Mouse (Mus musculus): Measurements from ENCODE around the gene Umps.
A peak's percentile ranks its signal among the peaks of the same experiment; 100 is the strongest.

The Umps gene

GRCm38 (mm10) chr16:33963509-33963908 lies 3.3 kb downstream of the Umps start:
- no peak for DNase-seq (ENCODE audit: inconsistent age in 2 of 2, low spot score in 1 of 2)

DNA sequence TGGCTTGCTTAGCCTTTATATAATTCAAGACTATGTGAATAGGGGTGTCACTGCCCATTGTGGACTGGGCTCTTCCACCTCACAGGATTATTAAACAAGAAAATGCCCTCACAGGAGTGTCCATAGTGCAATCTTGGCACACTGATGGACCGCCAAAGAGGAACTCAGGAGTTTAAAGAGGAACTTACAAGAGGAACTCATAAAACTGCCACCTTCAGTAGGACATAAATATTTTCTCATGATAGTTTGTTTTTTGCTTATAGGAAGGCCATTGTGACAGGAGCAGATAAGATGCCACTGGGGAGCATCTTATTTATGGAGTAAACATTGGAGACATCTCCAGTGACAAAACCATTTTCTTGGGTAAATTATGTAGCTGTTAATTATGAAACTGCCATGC lies 12.0 kb downstream of the Umps start:
- no peak for DNase-seq (ENCODE audit: inconsistent age in 2 of 2, low spot score in 1 of 2)

- DNase-seq (ENCODE audit: inconsistent age in 2 of 2, low spot score in 1 of 2), result no peak
Observed at GRCm38 (mm10) chr16:33953008-33953407, 13.8 kb downstream of the Umps start.

DNA sequence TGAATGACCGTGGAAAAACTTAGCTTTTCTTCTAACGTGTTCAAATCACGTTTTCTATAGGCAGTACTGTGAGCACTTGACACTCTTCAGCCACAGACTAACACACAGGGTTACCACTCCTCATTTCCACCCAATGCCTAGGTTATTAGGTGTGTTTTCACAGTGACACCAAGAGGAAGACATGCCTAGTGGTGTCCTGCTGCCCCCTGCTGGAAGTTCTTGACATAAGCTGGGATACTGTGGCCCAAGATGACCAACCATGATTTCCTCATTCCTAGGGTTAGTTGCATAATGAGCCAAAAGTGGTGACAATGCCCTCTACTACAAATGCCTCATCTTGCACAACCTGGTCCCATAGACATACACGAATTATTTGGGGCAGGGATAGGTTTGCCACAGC lies 16.0 kb downstream of the Umps start:
- DNase-seq (ENCODE audit: inconsistent age in 2 of 2, low spot score in 1 of 2), result peak; percentile 91 to 98

- DNase-seq (ENCODE audit: inconsistent age in 2 of 2, low spot score in 1 of 2), result peak in 1 of 2 experiments; percentile 64
Observed at GRCm38 (mm10) chr16:33950386-33950785, 16.5 kb downstream of the Umps start.

- DNase-seq (ENCODE audit: inconsistent age in 2 of 2, low spot score in 1 of 2), result peak in 1 of 2 experiments; percentile 43
Observed at GRCm38 (mm10) chr16:33947664-33948571, 18.9 kb downstream of the Umps start.

GRCm38 (mm10) chr16:33946021-33946420 lies 20.8 kb downstream of the Umps start:
- DNase-seq (ENCODE audit: inconsistent age in 2 of 2, low spot score in 1 of 2), result peak in 1 of 2 experiments; percentile 41

GRCm38 (mm10) chr16:33944772-33945171 lies 22.1 kb downstream of the Umps start:
- DNase-seq (ENCODE audit: inconsistent age in 2 of 2, low spot score in 1 of 2), result peak in 1 of 2 experiments; percentile 55

DNA sequence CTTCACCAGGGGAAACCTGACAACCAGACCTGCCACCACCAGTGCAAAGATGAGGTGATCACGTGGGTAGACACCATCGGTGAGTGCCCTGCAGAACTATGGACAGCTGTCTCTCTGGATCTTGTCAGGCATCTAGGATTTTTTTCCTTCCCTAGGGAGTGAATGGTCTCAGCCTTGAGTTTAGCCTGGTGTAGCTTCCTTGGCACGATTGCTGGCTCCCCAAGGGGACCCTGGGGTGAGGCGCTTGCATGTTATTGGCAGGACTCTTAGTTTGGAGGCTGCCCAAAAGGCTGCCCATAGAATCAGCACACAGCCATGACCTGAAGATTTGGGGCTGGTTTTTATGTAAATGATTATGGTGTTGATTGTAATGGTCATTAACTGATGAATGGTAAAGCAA lies 22.7 kb downstream of the Umps start:
- peak in 1 of 2 experiments; percentile 59 for DNase-seq (ENCODE audit: inconsistent age in 2 of 2, low spot score in 1 of 2)

DNA sequence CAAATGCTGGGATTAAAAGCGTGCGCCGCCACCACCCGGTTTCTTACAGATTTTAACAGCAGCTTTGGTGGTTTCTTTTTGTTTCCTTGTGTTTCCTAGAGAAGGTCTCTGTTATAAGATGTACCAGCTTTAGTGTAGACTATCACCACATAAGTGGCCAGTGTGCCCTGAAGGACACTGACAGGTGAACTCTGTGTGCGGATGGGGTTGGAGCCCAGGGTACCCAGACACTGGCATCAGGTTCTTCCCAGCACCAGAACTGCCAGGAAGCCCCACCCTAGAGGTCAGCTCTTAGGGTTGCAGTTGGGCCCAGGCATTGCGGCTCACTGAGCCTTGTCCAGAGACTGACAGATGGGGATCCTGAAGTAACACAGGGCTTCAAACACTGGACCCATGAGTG lies 23.4 kb downstream of the Umps start:
- peak in 1 of 2 experiments; percentile 28 for DNase-seq (ENCODE audit: inconsistent age in 2 of 2, low spot score in 1 of 2)

DNA sequence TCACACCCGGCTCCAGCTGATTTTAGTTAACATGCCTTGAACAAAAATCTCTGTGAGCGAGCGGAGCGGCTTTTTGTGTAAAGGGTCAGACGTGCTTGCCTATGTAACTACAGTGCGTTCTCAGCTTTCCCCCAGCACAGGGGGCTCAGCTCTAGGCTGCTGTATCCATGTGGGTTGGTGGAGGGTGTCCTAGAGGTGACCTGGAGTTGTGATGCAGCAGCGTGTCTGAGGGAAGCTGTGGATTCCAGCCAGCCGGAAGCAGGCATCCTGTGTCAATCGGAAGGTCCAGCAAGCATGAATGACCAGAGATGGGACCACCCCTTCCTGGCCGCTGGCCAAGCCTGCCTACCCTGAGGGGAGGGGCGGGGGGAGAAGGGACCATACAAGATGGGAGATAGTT lies 24.5 kb downstream of the Umps start:
- peak; percentile 69 to 82 for DNase-seq (ENCODE audit: inconsistent age in 2 of 2, low spot score in 1 of 2)

GRCm38 (mm10) chr16:33941271-33941781 lies 25.5 kb downstream of the Umps start:
- DNase-seq (ENCODE audit: inconsistent age in 2 of 2, low spot score in 1 of 2), result peak; percentile 56 to 70

GRCm38 (mm10) chr16:33940095-33940494 lies 26.7 kb downstream of the Umps start:
- DNase-seq (ENCODE audit: inconsistent age in 2 of 2, low spot score in 1 of 2), result no peak

- no peak for DNase-seq (ENCODE audit: inconsistent age in 2 of 2, low spot score in 1 of 2)
Observed at GRCm38 (mm10) chr16:33939636-33940035, 27.2 kb downstream of the Umps start.

- DNase-seq (ENCODE audit: inconsistent age in 2 of 2, low spot score in 1 of 2), result peak in 1 of 2 experiments; percentile 71
Observed at GRCm38 (mm10) chr16:33939133-33939531, 27.7 kb downstream of the Umps start.

GRCm38 (mm10) chr16:33938311-33939132 lies 28.3 kb downstream of the Umps start:
- no peak for DNase-seq (ENCODE audit: inconsistent age in 2 of 2, low spot score in 1 of 2)

DNA sequence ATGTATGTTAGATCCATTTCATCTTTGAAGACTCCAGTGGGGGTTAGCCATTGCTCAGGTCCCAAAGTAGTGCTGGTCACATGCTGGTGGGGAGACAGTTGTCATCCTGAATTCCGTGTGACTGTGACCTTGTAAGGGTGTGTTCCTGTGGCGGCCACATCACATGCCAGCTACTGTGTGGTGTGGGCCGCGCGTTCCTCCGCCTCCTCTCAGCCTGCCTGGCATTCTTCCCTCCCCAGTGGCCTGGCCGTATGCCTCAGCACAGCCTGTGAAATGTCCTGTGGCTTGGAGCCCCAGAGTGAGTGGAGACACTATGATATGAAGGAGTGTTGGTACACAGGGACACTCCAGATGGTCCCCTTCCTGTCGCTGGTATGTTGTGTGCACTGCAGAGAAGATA lies 29.3 kb downstream of the Umps start:
- DNase-seq (ENCODE audit: inconsistent age in 2 of 2, low spot score in 1 of 2), result peak; percentile 76 to 81

DNA sequence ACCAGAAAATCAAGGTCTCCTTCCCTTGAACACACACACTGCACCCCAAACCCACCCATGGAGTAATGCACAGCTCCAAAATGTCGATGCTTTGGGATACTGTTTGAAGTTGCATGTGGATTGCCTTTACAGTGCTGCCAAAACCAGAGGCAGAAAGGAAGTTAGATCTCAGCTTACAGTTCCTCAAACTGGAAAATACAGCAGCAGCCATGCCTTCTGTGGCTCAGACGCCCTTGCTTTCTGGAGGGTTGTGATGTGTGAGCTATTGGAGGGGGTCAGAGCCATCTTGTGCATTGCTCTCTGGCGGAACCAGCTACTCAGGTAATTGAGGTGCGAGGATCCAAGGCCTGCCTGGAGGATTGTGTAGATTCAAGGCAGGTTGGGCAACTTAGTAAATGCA lies 30.0 kb downstream of the Umps start:
- DNase-seq (ENCODE audit: inconsistent age in 2 of 2, low spot score in 1 of 2), result no peak

DNA sequence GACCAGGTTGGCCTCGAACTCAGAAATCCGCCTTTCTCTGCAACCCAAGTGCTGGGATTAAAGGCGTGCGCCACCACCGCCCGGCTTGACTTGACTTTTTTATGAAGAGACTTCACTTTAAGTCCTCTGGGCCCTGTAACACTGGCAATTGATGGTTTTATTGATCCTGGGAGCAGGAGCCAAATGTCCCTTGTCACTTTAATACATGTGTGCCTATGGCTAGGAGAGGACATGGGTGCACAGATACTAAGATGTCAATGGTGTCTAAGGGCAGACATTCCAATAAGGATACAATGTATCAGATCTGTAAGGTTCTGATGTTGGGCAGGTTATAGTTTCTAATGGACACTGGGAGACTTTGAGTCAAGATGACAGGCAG lies 31.4 kb downstream of the Umps start:
- no peak for DNase-seq (ENCODE audit: inconsistent age in 2 of 2, low spot score in 1 of 2)

- DNase-seq (ENCODE audit: inconsistent age in 2 of 2, low spot score in 1 of 2), result no peak
Observed at GRCm38 (mm10) chr16:33934701-33935406, 32.0 kb downstream of the Umps start.

DNA sequence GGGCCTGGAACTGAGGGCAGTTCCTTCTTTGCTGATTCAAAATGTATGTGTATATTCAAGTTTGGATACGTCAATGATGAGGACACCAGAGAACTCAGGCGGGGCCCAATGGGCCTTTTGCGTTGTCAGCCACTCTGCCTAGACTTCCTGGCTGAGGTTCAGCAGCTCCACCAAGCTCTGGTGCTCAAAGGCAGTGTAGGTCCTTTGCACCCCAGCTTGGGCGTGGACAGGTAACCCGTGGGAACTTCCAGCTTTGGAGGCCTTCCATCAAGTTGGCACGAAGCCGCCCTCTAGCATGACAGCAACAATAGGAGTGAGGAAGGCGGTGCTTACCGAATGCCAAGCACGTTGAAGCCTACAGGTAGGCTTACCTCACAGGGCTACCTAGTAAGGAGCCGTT lies 33.4 kb downstream of the Umps start:
- no peak for DNase-seq (ENCODE audit: inconsistent age in 2 of 2, low spot score in 1 of 2)
